Mouse (Mus musculus) layer of hippocampus, postnatal 10 days (tissue): ENCODE measurements at regions not wholly inside any gene's neighbourhood (a gene's known extent, or its start where the extent isn't known, plus 50 kb on each side); places are given as distances from the start of the nearest gene placed in this dataset.

ENCODE experiments used
- DNase-seq, 2 experiments: peaks; one replicate each; pipeline ENCODE4 v3.0.0; 2021; ENCODE audit warnings: low spot score in 2 of 2

- DNase-seq, result no peak
Observed at GRCm38 (mm10) chr4:56620628-56621027, 119.2 kb upstream of the Gm26657 start.

- DNase-seq, result no peak
Observed at GRCm38 (mm10) chr4:56619803-56620202, 120.1 kb upstream of the Gm26657 start.

DNA sequence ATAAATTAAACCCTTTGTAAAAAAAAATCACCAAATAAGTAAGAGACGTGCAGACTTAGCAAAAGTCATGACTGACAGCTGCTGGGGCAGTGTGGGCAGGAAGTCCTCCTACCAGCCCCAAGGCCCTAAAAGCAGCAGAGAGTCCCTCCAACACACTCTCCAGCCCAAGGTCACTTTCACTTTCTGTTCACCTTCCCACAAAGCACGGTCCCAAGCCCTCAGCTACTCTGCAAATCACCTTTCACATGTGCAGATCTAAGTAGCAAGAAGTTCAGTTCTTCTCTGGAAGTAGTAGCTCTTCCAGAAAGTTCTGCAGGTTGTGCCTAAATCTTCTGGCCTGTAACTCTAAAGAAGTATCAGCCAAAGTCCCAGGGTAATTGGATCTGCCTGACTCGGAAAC lies 120.8 kb upstream of the Gm26657 start:
- no peak for DNase-seq

DNA sequence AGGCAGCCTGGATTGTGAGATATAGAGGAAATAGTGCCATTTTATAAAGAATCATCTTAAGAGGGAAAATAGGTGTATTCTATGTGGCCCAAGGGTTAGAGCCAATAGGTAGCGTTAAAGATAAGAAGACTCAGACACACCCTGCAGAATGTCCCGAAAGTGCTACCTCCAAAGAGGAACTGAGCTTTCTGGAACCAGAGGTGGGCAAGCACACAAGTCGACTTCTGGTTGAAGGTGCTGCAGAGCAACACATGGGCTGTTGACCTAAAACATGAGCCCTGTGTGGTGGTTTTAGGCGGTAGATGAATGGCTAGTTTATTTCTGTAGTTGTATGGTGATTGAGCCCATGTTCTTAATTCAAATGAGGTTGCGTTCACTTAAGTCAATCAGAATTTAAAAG lies 121.4 kb upstream of the Gm26657 start:
- no peak for DNase-seq

GRCm38 (mm10) chr4:56617661-56618360 lies 122.1 kb upstream of the Gm26657 start:
- no peak for DNase-seq

- no peak for DNase-seq
Observed at GRCm38 (mm10) chr4:56612325-56612724, 127.5 kb upstream of the Gm26657 start.

DNA sequence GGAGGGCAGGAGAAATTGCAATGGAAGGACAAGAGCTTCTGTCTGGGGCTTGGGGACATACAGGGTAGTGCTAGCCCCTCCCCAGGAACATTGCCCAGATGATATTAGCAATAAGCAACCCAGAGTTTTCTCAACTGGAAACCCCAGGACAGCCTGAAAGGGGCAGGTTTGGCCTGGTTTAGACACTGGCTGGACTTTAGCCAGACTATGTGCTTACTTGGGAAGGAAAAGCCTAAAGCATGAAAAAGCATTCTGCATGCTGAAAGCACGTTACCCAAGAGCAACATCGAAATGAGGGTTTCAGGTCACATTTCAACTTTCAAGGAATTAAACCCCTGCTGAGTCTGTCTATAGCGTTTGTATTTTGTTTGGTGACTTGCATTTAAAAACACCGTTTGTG lies 128.1 kb upstream of the Gm26657 start:
- no peak for DNase-seq

- DNase-seq, result no peak
Observed at GRCm38 (mm10) chr4:56610273-56610672, 129.6 kb upstream of the Gm26657 start.

- DNase-seq, result no peak
Observed at GRCm38 (mm10) chr4:56608701-56609100, 131.2 kb upstream of the Gm26657 start.

DNA sequence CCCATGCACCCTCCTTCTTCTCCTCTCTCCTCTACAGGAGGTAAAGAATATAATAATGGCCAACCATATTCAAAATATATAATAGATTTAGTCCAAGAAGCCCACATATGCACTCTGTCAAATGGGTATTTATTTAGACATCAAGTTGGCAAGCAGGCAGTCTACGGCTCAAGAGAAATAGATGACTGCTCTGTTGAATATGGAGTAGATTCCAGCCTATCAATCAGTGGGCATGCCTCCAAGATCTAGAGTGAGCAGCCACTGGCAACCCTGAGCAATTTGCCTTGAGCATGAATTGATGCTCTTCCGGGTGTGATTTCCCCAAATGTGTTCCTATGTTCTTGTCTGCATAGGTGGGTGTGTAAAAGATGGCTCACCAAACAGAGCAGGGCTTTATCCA lies 141.5 kb upstream of the Gm26657 start:
- DNase-seq, result no peak

DNA sequence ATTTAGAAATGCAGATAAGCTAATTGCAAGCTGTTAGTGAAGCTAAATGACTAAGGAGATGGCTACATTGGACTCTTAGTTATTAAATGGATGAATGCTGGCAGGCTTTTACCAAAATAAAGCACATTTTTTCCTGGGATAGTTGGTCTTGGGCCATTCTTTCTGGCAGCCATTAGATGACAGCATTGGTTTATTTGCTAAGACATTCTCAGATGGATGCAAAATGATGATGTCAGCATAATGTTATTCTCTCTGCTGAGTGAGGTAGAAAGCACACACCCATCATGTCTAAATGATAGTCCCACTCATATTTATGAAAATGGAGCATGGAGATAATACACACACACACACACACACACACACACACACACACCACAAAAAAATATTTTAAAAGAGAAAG lies 141.9 kb upstream of the Gm26657 start:
- DNase-seq, result no peak

- no peak for DNase-seq
Observed at GRCm38 (mm10) chr4:56582405-56582804, 157.5 kb upstream of the Gm26657 start.

- no peak for DNase-seq
Observed at GRCm38 (mm10) chr4:56576837-56577548, 162.9 kb upstream of the Gm26657 start.

DNA sequence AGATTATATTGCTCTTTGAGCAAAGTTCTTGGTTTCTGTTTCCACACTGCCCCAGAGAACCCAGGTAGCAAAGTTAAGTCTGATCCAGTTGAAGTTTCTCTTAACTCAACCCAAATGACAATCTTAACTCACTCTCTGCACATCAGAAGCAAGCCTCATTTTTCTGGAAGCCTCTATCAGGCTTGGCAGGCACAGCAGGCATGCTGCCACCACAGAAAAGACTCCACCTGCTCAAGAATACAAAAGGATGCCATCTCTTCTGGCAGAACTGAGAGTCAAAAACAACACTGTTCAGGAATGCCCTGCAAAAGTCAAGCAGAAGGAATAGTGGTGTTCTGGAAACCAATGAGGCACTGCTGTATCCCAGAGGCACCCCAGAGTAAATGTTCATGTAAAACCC lies 187.7 kb upstream of the Gm26657 start:
- no peak for DNase-seq

GRCm38 (mm10) chr4:56533344-56533985 lies 206.4 kb upstream of the Gm26657 start:
- DNase-seq, result no peak

DNA sequence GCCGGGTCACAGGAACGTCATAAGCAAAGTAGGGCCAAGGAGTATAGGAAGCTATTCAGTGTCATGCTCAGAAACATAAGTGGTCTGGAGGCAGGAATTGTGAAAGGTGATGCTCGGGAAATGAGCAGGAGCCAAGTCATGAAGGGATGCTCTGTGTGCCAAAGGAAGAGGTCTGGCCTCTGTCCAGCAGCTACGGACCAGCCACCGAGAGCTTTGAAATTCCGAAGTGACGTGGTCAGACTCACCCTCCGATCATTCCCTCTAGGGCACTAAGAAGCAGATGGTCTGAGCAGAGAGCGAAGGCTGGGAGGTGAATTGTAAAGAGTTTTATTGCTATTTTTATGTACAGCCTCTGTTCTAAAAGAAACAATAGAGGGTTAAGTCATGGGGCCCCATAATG lies 206.9 kb upstream of the Gm26657 start:
- no peak for DNase-seq

DNA sequence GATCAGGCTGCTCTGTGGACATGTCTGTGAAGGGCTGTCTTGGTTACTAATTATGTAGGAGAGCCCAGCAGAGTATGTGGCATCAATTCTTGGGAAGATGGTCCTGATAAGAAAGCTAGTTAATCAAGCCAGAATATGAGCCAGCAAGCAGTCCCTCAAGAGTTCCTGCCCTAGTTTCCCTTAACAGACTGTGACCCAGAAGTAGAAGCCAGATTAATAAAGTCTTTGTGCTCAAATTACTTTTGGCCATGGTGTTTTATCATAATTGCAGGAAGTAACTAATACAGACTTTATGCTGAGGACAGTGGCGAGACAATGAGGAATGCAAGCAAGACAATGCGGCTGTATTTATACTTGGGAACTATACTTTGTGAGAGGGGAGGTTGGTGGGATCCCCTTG lies 211.3 kb upstream of the Gm26657 start:
- no peak for DNase-seq

DNA sequence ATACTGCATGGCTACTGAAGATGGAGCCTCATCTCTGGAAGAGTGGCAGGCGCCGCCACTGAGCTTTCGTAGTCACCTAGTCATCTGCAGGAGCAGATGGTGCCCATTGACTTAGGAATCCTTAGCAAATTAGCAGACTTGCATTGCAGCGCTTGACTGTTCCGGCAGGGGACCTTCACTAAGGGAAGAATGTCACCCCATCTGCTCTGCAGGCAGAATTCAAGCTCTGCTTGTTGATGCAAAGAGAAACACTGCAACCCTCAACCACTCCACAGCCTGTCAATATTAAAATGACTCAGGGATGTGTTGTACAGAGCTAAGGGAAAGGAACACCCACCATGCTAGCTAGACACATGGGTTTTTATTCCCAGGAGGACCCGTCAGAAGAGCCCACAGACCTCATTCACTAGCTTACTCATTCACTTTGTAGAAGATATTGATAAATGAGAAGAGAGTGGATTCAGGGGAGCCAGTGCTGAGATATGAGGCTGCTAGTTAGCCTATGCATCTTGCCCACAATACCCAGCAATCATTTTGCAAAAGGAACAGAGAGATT lies 215.4 kb upstream of the Gm26657 start:
- peak; percentile 13 to 22 for DNase-seq

DNA sequence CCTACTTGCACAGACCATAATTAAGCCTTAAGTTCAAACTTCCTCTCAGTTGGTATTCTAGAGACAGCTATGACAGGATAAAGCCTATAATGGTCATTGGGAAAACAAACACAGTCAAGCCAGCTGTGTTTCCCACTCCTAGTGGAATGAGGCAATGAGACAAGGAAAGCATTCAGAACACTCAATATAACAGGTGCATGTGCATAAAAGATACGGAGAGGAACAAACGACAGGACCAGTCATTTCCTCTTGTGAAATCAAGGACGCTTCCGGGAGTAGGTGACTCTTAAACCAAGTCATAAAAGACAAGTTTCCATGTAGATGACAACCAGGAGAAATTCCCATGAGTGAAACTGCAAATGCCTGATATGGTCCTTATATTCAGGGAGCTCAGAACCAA lies 232.1 kb upstream of the Gm26657 start:
- no peak for DNase-seq

DNA sequence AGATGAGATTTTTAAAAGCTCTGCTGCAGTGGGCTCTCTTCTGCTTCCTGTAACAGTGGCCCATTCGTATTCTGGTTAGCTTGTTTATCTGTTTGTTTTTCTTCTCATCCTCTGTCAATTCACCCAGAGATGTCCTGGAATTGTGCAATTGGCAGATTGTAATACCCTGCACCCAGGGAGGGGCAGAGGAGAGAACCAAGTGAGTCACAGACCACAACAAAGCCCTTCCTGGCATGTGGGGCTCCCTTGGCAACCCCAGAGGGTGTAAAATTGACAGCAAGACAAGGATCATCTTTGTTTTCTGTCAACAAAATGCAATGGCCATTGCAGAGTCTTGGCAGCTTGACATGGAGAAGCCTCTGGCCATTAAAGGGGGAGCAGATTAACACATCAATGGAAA lies 233.1 kb upstream of the Gm26657 start:
- DNase-seq, result no peak

DNA sequence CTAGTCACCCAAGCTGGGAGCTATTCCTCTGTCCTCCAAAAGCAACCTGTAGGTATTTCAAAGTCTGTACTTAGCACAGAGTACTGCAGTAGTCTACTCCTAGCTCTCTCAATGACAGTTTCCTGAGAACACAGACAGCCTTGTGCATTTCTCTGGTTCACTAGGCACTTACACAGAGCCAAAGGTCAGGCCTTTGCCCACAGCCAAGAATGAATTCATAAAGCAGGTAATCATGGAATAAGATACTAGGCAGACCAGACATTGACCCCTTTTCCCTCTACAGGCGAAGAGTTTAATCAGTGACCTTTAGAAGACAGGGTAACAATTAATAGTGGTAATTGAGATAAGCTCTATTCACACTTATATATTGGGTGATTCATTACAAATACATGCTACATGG lies 233.8 kb upstream of the Gm26657 start:
- no peak for DNase-seq

GRCm38 (mm10) chr4:56492537-56493221 lies 247.2 kb upstream of the Gm26657 start:
- DNase-seq, result peak; percentile 54 to 61
